ENCODE assay signal across 17 mouse cellular contexts in the genomic region with DNA sequence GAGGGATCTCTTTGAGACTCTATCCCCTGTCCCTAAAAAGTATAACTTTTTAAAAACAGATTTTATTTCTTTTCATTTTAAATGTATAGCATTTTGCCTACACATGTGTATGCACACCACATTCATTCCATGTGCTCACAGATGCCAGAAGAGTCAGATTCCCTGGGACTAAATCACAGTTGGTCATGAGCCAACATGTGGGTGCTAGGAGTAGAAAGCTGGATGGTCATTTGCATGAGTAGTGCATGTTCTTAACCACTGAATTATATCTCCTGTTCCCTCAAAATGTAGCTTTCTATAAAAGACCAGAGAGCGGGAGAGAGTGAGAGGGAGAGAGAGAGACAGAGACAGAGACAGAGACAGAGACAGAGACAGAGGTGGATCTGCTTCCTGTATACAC.
DNase-seq lines count a peak whose midpoint lies in the region.
"Had no signal": no experiment of that assay in that cellular context is flagged by ENCODE, and none has a peak within 500 bp of the region (broad histone marks: within the 10 kb centered on the region; RNA-seq: fewer than 3 reads in every experiment).

No protein-coding gene starts in this region.

- intact Hi-C loops in left cerebral cortex, postnatal 25 days (cut with DNase I): no loop called here
- intact Hi-C loops in left cerebral cortex, postnatal 10 days (cut with DNase I): no loop called here

- peak; percentile 7 to 35 for DNase-seq in frontal cortex, postnatal 36 days (ENCODE audit: low spot score in 2 of 2)
- DNase-seq in frontal cortex, postnatal 14 days (ENCODE audit: low spot score in 2 of 2): no peak
- DNase-seq in left cerebral cortex, postnatal 25 days (ENCODE audit: low spot score in 2 of 2): peak; percentile 6 to 69
- DNase-seq in left cerebral cortex, postnatal 10 days (ENCODE audit: extremely low spot score in 1 of 2, low spot score in 2 of 2): no peak
- DNase-seq in NIH3T3 (ENCODE audit: low read depth): peak; percentile 19
- DNase-seq in right cerebral cortex, postnatal 14 days: peak; percentile 5
- no peak for DNase-seq in cerebellum, adult 18-20 months
- DNase-seq: adrenal gland, adult 2 months; adrenal gland, postnatal 36 days; cerebellum, adult 9-10 months; cerebellum, postnatal 36 days; gastrocnemius, postnatal 14 days; heart, postnatal 14 days; kidney, adult 8-10 months; liver, embryonic 13.5 days; lung, adult 18-20 months; lung, postnatal 4 days had no signal

Comparison
In these comparisons a context has a peak if more than half of its experiments do, and no peak if none do; other contexts are left out.
1. DNase-seq: peak in frontal cortex, postnatal 36 days (2 of 2), left cerebral cortex, postnatal 25 days (2 of 2), NIH3T3 (single experiment) and right cerebral cortex, postnatal 14 days (single experiment); none in frontal cortex, postnatal 14 days (0 of 2), left cerebral cortex, postnatal 10 days (0 of 2) and cerebellum, adult 18-20 months (0 of 2).